Comparison of ENCODE assay signal across 27 mouse cellular contexts in genomic region chr16:31099906-31100305, GRCm38 (mm10).
"Had no signal": no experiment of that assay in that cellular context is flagged by ENCODE, and none has a peak within 500 bp of the region (broad histone marks: within the 10 kb centered on the region; RNA-seq: fewer than 3 reads in every experiment).

No protein-coding gene starts in this region.

- H3K9ac ChIP-seq: embryonic facial prominence, embryonic 12.5 days; embryonic facial prominence, embryonic 13.5 days; embryonic facial prominence, embryonic 15.5 days; forebrain, embryonic 12.5 days; forebrain, embryonic 13.5 days; forebrain, embryonic 15.5 days; forebrain, postnatal 0 days had no signal

- ATAC-seq: forebrain, embryonic 13.5 days; forebrain, embryonic 14.5 days; forebrain, embryonic 15.5 days; forebrain, embryonic 16.5 days; forebrain, postnatal 0 days had no signal

- H3K27ac ChIP-seq: embryonic facial prominence, embryonic 10.5 days; embryonic facial prominence, embryonic 12.5 days; embryonic facial prominence, embryonic 13.5 days; embryonic facial prominence, embryonic 15.5 days; forebrain, embryonic 10.5 days; forebrain, embryonic 12.5 days; forebrain, embryonic 13.5 days; forebrain, embryonic 15.5 days; gastrocnemius, adult 2 months; heart, adult 2 months had no signal

- H3K4me3 ChIP-seq: embryonic facial prominence, embryonic 10.5 days; embryonic facial prominence, embryonic 12.5 days; embryonic facial prominence, embryonic 13.5 days; embryonic facial prominence, embryonic 15.5 days; erythroblast, embryonic 14.5 days; forebrain, embryonic 10.5 days; forebrain, embryonic 12.5 days; forebrain, embryonic 13.5 days; forebrain, embryonic 15.5 days; gastrocnemius, adult 2 months; heart, adult 2 months had no signal

- H3K4me2 ChIP-seq: embryonic facial prominence, embryonic 12.5 days; embryonic facial prominence, embryonic 13.5 days; embryonic facial prominence, embryonic 15.5 days; forebrain, embryonic 12.5 days; forebrain, embryonic 13.5 days; forebrain, embryonic 15.5 days had no signal

- H3K9me3 ChIP-seq: embryonic facial prominence, embryonic 10.5 days; embryonic facial prominence, embryonic 12.5 days; embryonic facial prominence, embryonic 13.5 days; embryonic facial prominence, embryonic 15.5 days; forebrain, embryonic 10.5 days; forebrain, embryonic 12.5 days; forebrain, embryonic 13.5 days; forebrain, embryonic 15.5 days had no signal

- DNase-seq: cerebellum, adult 8-10 months; cerebellum, adult 9-10 months; cerebellum, adult 9-11 months; cerebellum, postnatal 10 days; cerebellum, postnatal 14 days; cerebellum, postnatal 25 days; cerebellum, postnatal 36 days; embryo, embryonic 11 days; forebrain, postnatal 0 days; gastrocnemius, adult 2 months; gastrocnemius, postnatal 10 days; gastrocnemius, postnatal 14 days; gastrocnemius, postnatal 25 days; gastrocnemius, postnatal 36 days; heart, adult 18-20 months; heart, adult 2 months had no signal

- H3K27me3 ChIP-seq: embryonic facial prominence, embryonic 12.5 days; embryonic facial prominence, embryonic 13.5 days; embryonic facial prominence, embryonic 15.5 days; forebrain, embryonic 12.5 days; forebrain, embryonic 13.5 days; forebrain, embryonic 15.5 days had no signal

- H3K4me1 ChIP-seq: embryonic facial prominence, embryonic 10.5 days; embryonic facial prominence, embryonic 12.5 days; embryonic facial prominence, embryonic 13.5 days; embryonic facial prominence, embryonic 15.5 days; forebrain, embryonic 10.5 days; forebrain, embryonic 12.5 days; forebrain, embryonic 13.5 days; forebrain, embryonic 15.5 days had no signal
